Comparison of ENCODE assay signal across 19 mouse cellular contexts in the genomic region with DNA sequence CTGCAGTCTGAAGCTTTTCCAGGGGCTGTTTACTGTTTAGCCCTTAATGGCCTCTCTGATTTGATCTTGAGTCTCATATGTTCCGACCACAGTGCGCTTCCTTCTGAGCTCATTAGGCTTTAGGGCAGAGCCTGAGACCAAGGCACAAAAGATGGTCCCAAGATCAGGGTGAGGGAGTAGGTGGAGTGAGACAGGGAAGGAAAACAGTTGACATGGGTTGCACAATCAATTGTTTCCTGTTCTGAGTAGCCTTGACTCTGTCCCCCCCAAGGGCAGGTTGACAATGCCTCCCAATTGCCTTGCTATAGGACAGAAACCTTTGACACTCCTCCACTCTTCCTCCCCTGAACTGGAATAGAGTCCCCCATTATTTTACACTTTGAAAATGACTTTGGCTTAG.
DNase-seq lines count a peak whose midpoint lies in the region; ATAC-seq and TF ChIP-seq lines count a peak whose summit lies in the region.
"Had no signal": no experiment of that assay in that cellular context is flagged by ENCODE, and none has a peak within 500 bp of the region (broad histone marks: within the 10 kb centered on the region; RNA-seq: fewer than 3 reads in every experiment).

No protein-coding gene starts in this region.

- peaks cover 75 to 100% of the 10 kb centered on the region in 2 experiments for H3K4me1 ChIP-seq in CH12.LX (ENCODE audit: control insufficient read depth in 1 of 2, insufficient read depth in 2 of 2)
- H3K4me1 ChIP-seq in forebrain, embryonic 16.5 days (replicated peaks; ENCODE audit: control insufficient read depth, insufficient read depth, low read length) = no peaks in the 10 kb centered on the region
- H3K4me1 ChIP-seq in midbrain, embryonic 10.5 days = no peaks in the 10 kb centered on the region
- H3K4me1 ChIP-seq: embryonic facial prominence, embryonic 13.5 days; embryonic facial prominence, embryonic 15.5 days; forebrain, embryonic 10.5 days; forebrain, embryonic 12.5 days had no signal

- H3K9me3 ChIP-seq in CH12.LX (replicated peaks; ENCODE audit: low read length) = no peaks in the 10 kb centered on the region
- H3K9me3 ChIP-seq in forebrain, embryonic 16.5 days (ENCODE audit: control insufficient read depth, low read length) = no peaks in the 10 kb centered on the region
- H3K9me3 ChIP-seq in midbrain, embryonic 10.5 days (replicated peaks) = no peaks in the 10 kb centered on the region
- H3K9me3 ChIP-seq: embryonic facial prominence, embryonic 13.5 days; embryonic facial prominence, embryonic 15.5 days; forebrain, embryonic 10.5 days; forebrain, embryonic 12.5 days had no signal

- ATAC-seq in granulocyte monocyte progenitor cell, adult 5-6 weeks (replicated peaks; ENCODE audit: poor library complexity, severe bottlenecking) = peak; percentile 59
- ATAC-seq in megakaryocyte progenitor cell, adult 5-6 weeks (replicated peaks; ENCODE audit: poor library complexity) = peak; percentile 58
- no peak for ATAC-seq in forebrain, embryonic 16.5 days
- ATAC-seq: CD4-positive, CD25-positive, alpha-beta regulatory T cell, adult 4 months; forebrain, embryonic 14.5 days; forebrain, postnatal 0 days had no signal

- no peak overlapping the region for H3K4me2 ChIP-seq in CH12.LX (ENCODE audit: insufficient read depth, low read depth, poor library complexity, severe bottlenecking)
- no peak overlapping the region for H3K4me2 ChIP-seq in forebrain, embryonic 16.5 days (ENCODE audit: low read length)
- H3K4me2 ChIP-seq: embryonic facial prominence, embryonic 13.5 days; embryonic facial prominence, embryonic 15.5 days; forebrain, embryonic 12.5 days had no signal

- H3K27me3 ChIP-seq in CH12.LX (replicated peaks) = no peaks in the 10 kb centered on the region
- H3K27me3 ChIP-seq in forebrain, embryonic 16.5 days (replicated peaks; ENCODE audit: control insufficient read depth, insufficient read depth, low read length) = no peaks in the 10 kb centered on the region
- H3K27me3 ChIP-seq in midbrain, embryonic 10.5 days (ENCODE audit: low read depth, poor library complexity, severe bottlenecking) = no peaks in the 10 kb centered on the region
- H3K27me3 ChIP-seq: embryonic facial prominence, embryonic 15.5 days; forebrain, embryonic 12.5 days had no signal

- no peak for TF ChIP-seq EP300 in CH12.LX (IDR thresholded peaks at IDR 0.05; ENCODE audit: low read length)

- peak overlapping the region; percentile 40 for H3K9ac ChIP-seq in CH12.LX (ENCODE audit: insufficient read depth, low read depth)
- no peak overlapping the region for H3K9ac ChIP-seq in forebrain, embryonic 16.5 days (replicated peaks; ENCODE audit: low read depth, low read length)
- H3K9ac ChIP-seq: embryonic facial prominence, embryonic 13.5 days; embryonic facial prominence, embryonic 15.5 days; forebrain, embryonic 12.5 days; forebrain, postnatal 0 days had no signal

- peaks cover 15 to 75% of the 10 kb centered on the region in 2 experiments for H3K36me3 ChIP-seq in CH12.LX (replicated peaks in 1 of 2; ENCODE audit: control insufficient read depth in 1 of 2, insufficient read depth in 1 of 2, low read length in 1 of 2)
- no peaks in the 10 kb centered on the region for H3K36me3 ChIP-seq in forebrain, embryonic 16.5 days (ENCODE audit: control insufficient read depth, insufficient read depth)
- no peaks in the 10 kb centered on the region for H3K36me3 ChIP-seq in midbrain, embryonic 10.5 days
- H3K36me3 ChIP-seq: embryonic facial prominence, embryonic 13.5 days; embryonic facial prominence, embryonic 15.5 days; forebrain, embryonic 10.5 days; forebrain, embryonic 12.5 days had no signal

- in situ Hi-C loops in CH12.LX (cut with MboI; ENCODE audit: low pct_ligation_motif_present, low pct_unique_long_range_greater_than_20kb, low sequenced_read_pairs) = loop anchor here (5.0 to 25.0 kb wide), 3 partner anchors 257 to 529 kb away; partner anchors contain the start of gene Akna

- H3K4me3 ChIP-seq in CH12.LX (replicated peaks in 1 of 3; ENCODE audit: low read depth in 2 of 3, low read length in 2 of 3, poor library complexity in 1 of 3) = no peak overlapping the region
- H3K4me3 ChIP-seq in forebrain, embryonic 16.5 days (replicated peaks; ENCODE audit: low read length) = no peak overlapping the region
- no peak overlapping the region for H3K4me3 ChIP-seq in midbrain, embryonic 10.5 days
- H3K4me3 ChIP-seq: embryonic facial prominence, embryonic 13.5 days; embryonic facial prominence, embryonic 15.5 days; erythroblast, embryonic 14.5 days; forebrain, embryonic 10.5 days; forebrain, embryonic 12.5 days had no signal

- no peak for DNase-seq in CH12.LX (ENCODE audit: extremely low read depth)
- DNase-seq in spleen, adult 12 weeks (ENCODE audit: low spot score) = no peak
- no peak for DNase-seq in midbrain, embryonic 10.5 days (ENCODE audit: low spot score)
- DNase-seq: adrenal gland, adult 2 months; adrenal gland, postnatal 25 days; cerebellum, adult 11 months; cerebellum, adult 8-10 months; embryo, embryonic 11 days; forebrain, postnatal 0 days had no signal

- peaks cover 26% of the 10 kb centered on the region for H3K79me2 ChIP-seq in CH12.LX (replicated peaks; ENCODE audit: control insufficient read depth, extremely low read depth, insufficient read depth, poor library complexity, severe bottlenecking)

- no peak for TF ChIP-seq CTCF in CH12.LX (conservative IDR thresholded peaks at IDR 0.05 in 1 of 2, IDR thresholded peaks at IDR 0.05 in 1 of 2; ENCODE audit: low read depth in 2 of 2, low read length in 2 of 2)

- TF ChIP-seq POLR2A in CH12.LX (IDR thresholded peaks at IDR 0.05; ENCODE audit: low read depth, low read length) = no peak

- WGBS in forebrain, embryonic 16.5 days = 81% methylated on average over 2 of the region's 2 CpGs
- 95% methylated on average over 2 of the region's 2 CpGs for WGBS in midbrain, embryonic 10.5 days

- dilution Hi-C loops in CH12.LX (cut with MboI; ENCODE audit: extremely low pct_ligation_motif_present, extremely low pct_unique_long_range_greater_than_20kb, low sequenced_read_pairs) = no loop called here

- no peak for TF ChIP-seq RAD21 in CH12.LX (IDR thresholded peaks at IDR 0.05; ENCODE audit: low read depth, low read length)

- peak overlapping the region; percentile 97 for H3K27ac ChIP-seq in CH12.LX (ENCODE audit: insufficient read depth, low read depth)
- no peak overlapping the region for H3K27ac ChIP-seq in forebrain, embryonic 16.5 days (ENCODE audit: low read length)
- no peak overlapping the region for H3K27ac ChIP-seq in midbrain, embryonic 10.5 days (replicated peaks)
- H3K27ac ChIP-seq: embryonic facial prominence, embryonic 13.5 days; embryonic facial prominence, embryonic 15.5 days; forebrain, embryonic 10.5 days; forebrain, embryonic 12.5 days had no signal

TF ChIP-seq in CH12.LX, 34 proteins besides CTCF, POLR2A, EP300 and RAD21:
- TF ChIP-seq ETS1 (conservative IDR thresholded peaks at IDR 0.05; ENCODE audit: low read depth, low read length) (peak; percentile 26; the same call in 1 of the 2 replicates), ZNF384 (IDR thresholded peaks at IDR 0.05; ENCODE audit: low read depth, low read length) (no peak)
